Mouse (Mus musculus) forelimb bud, embryonic 11.5 days (tissue): ENCODE results near the gene S1pr5.
A peak's percentile ranks its signal among the peaks of the same experiment; 100 is the strongest.
"Not testable (repeated sequence)": the region's sequence is repeated elsewhere in the genome, so short reads cannot be mapped to it uniquely, and the experiment has no call there.

Experiments
- DNase-seq: peaks from one replicate; pipeline ENCODE4 v3.0.0-alpha.2; 2012; ENCODE audit warnings: low read depth, low spot score

Gene S1pr5

GRCm38 (mm10) chr9:21266889-21267288 lies 18.6 kb upstream of the S1pr5 start:
- no peak for DNase-seq

- no peak for DNase-seq
Measured at GRCm38 (mm10) chr9:21265611-21266010, 17.4 kb upstream of the S1pr5 start.

- peak; percentile 99 for DNase-seq
Measured at GRCm38 (mm10) chr9:21265000-21265561, 16.8 kb upstream of the S1pr5 start, which contains the start of gene Atg4d. TSS of gene Atg4d (plus strand) at chr9:21265293.

GRCm38 (mm10) chr9:21264272-21264999 lies 16.2 kb upstream of the S1pr5 start:
- DNase-seq = peak; percentile 54

GRCm38 (mm10) chr9:21261831-21262230 lies 13.6 kb upstream of the S1pr5 start:
- DNase-seq = no peak

- DNase-seq = no peak
Measured at GRCm38 (mm10) chr9:21260491-21261040, 12.3 kb upstream of the S1pr5 start.

- DNase-seq = not testable (repeated sequence)
Measured at GRCm38 (mm10) chr9:21256349-21256748, 8.1 kb upstream of the S1pr5 start.

- no peak for DNase-seq
Measured at GRCm38 (mm10) chr9:21254690-21255089, 6.4 kb upstream of the S1pr5 start.

GRCm38 (mm10) chr9:21251116-21251735 lies 3.0 kb upstream of the S1pr5 start:
- DNase-seq = no peak

GRCm38 (mm10) chr9:21250509-21250908 lies 2.3 kb upstream of the S1pr5 start:
- DNase-seq = no peak

GRCm38 (mm10) chr9:21249629-21250508 lies 1.6 kb upstream of the S1pr5 start:
- DNase-seq = no peak

GRCm38 (mm10) chr9:21246342-21246741 lies 1.9 kb downstream of the S1pr5 start:
- DNase-seq = no peak

GRCm38 (mm10) chr9:21245113-21245487 lies 3.1 kb downstream of the S1pr5 start:
- DNase-seq = no peak

GRCm38 (mm10) chr9:21244428-21245112 lies 3.7 kb downstream of the S1pr5 start:
- no peak for DNase-seq

- DNase-seq = no peak
Measured at GRCm38 (mm10) chr9:21243826-21244427, 4.3 kb downstream of the S1pr5 start.

- peak; percentile 81 for DNase-seq
Measured at GRCm38 (mm10) chr9:21241343-21241742, 6.9 kb downstream of the S1pr5 start.

GRCm38 (mm10) chr9:21239465-21239848 lies 8.8 kb downstream of the S1pr5 start:
- no peak for DNase-seq

- peak; percentile 71 for DNase-seq
Measured at GRCm38 (mm10) chr9:21238733-21239464, 9.3 kb downstream of the S1pr5 start, which contains the start of gene Keap1. TSS of gene Keap1 (minus strand) at chr9:21239361.

- peak; percentile 58 for DNase-seq
Measured at GRCm38 (mm10) chr9:21238004-21238732, 10.1 kb downstream of the S1pr5 start.
